Mouse (Mus musculus): ENCODE data around the gene Ppp2r1b. TPM values are rescaled to one million over a fixed set of nuclear protein-coding genes. Genes with fewer than 3 reads are reported as not detected.
A peak's percentile ranks its signal among the peaks of the same experiment; 100 is the strongest.

The Ppp2r1b gene
- polyA plus RNA-seq, 3 experiments from 2014 or later: 57.5 to 62.8 (median 59.3) TPM

- no peak for ATAC-seq
Measured at GRCm38 (mm10) chr9:50920933-50921895, 76.1 kb downstream of the Ppp2r1b start.

DNA sequence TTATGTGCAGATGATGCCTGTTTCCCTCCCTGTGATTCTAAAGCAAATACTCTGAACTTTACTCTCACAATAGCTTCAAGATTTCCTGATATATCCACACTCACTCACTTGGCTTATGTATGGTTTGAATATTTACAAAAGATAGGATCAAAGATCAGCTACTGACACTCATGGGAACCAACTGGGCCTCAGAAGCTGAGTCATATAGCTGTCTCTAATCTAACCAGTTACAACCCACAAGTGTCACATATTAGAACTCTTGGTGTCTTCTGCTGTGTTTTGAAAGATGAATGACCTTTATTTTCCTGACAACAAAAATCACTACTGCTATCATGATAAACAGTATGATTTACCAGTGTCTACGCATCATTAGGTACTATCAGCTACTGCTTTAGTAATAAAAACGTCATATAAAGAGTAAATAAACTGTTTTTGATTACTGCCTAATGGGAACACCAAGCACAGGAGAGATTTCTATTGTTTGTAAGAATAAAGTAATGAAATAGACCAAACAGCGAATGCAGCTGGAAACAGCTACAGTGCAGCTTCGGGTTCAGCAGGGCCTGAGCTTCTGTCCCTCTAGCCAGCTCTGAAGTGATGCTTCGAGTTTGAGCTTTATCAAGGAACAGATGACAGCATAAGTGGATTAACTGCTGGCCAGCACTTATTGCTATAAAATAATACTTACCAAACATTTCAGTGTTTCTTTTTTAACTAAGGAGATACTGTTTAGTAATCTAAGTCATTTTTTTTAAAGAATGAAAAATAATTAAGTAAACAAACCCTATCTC is 77.5 kb downstream of the Ppp2r1b start:
- peak; percentile 60 for ATAC-seq

GRCm38 (mm10) chr9:50924454-50924853 is 79.4 kb downstream of the Ppp2r1b start:
- no peak for ATAC-seq

DNA sequence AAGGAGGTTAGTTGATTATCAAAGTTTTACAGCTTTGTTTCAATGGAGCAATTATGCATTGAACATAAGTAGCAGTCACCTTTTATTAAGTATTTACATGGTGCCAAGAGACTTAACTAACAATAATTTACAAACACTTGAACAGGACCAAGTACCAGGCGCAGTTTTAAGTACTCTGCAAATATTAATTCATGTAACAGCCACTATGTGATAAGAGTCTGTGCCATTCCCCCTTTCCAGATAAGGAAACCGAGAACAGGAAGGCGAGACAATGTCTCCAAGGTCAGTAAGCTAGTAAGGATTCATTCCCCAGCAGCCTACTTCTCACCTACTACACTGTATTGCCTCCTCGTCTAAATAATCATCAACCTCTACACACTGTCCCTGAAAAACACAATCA is 80.7 kb downstream of the Ppp2r1b start:
- no peak for ATAC-seq

DNA sequence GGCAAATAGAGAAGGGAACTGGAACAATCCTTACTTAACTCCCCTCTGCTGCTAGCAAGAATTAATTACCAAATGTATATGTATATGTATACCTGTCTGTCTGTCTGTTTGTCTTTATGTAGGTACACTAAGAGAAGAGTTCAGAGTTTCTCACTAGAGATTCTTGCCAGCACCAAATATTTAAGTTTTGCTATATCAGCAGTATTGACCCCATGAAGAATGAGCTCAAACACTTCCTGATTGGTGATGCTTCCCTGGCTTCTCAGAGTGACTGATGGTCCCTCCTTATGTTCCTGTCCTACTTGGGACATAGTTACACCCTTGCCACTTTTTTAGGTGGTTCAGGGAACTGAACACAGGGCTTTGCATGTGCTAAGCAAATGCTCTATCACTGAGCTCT is 84.9 kb downstream of the Ppp2r1b start:
- ATAC-seq: no peak

DNA sequence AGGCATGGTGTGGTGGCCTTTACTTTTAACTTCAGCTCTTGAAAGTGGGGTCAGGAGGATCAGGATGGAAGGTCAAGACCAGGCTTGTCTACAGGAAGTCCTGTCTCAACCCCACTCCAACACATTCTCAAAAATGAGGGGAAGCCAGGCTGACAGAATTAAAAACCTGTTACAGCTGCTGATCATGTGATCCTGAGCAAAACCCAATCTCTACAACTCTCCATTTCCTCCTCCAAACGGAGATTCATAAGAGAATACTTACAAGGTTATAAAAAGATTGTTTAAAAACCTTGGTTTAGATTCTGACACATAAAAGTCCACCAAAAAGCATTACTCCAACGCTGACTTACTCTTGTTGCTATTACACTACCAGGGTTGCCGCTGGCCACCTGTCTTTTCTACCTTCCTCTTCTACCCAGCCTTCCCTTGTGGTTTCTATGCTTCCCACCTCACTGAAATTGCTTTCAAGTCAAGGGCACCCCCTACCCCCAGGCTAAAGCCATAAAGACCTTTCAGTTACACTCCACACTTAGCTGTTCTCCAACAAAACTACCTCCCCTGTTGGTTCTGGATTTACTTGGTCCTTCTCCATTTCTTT is 96.8 kb downstream of the Ppp2r1b start:
- no peak for ATAC-seq

DNA sequence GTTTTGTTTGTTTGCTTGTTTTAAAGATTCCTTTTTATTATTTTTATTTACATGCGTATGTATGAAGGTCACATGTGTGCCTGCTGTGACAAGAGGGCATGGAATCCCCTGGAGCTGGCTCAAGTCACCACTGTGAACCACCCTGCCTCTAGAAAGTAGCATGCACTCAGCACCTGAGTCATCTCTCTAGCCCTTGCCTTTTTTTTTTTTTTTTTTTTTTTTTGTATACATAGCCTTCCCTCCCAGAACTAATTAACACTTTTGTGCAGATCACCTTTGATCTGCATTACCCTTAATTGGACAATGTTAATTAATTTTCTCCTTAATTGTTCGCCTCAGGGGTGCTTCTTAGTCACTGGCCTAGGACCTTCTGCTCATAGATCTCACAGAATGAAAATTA is 97.6 kb downstream of the Ppp2r1b start:
- no peak for ATAC-seq

Other genes starting within 250 kb of the Ppp2r1b start
- 100 to 1,000 TPM; 142 to 204 (median 178) TPM for gene Sdhd, start 241.5 kb upstream of the Ppp2r1b start, polyA plus RNA-seq (2017; shearing (Covaris generic))
- 100 to 1,000 TPM in 2 of 3 experiments, 10 to 100 TPM in 1; 91.5 to 123 (median 102) TPM for gene Timm8b, start 241.4 kb upstream of the Ppp2r1b start, polyA plus RNA-seq (2017; shearing (Covaris generic))
- gene Pih1d2, start 228.0 kb upstream of the Ppp2r1b start, polyA plus RNA-seq (2017; shearing (Covaris generic)): under 1 TPM; 0.31 to 0.67 (median 0.58) TPM
- gene Nkapd1, start 227.8 kb upstream of the Ppp2r1b start, polyA plus RNA-seq (2017; shearing (Covaris generic)): 10 to 100 TPM; 17.6 to 22.9 (median 21.0) TPM
- gene Dlat, start 185.5 kb upstream of the Ppp2r1b start, polyA plus RNA-seq (2017; shearing (Covaris generic)): 10 to 100 TPM; 11.5 to 20.4 (median 18.7) TPM
- gene Dixdc1, start 105.8 kb upstream of the Ppp2r1b start, polyA plus RNA-seq (2017; shearing (Covaris generic)): 1 to 10 TPM in 2 of 3 experiments, not detected in 1; 1.4 to 1.9 TPM
- not detected for gene 2310030G06Rik, start 98.8 kb upstream of the Ppp2r1b start, polyA plus RNA-seq (2017; shearing (Covaris generic))
- 1 to 10 TPM in 2 of 3 experiments, not detected in 1; 1.7 to 1.9 TPM for gene Cryab, start 94.0 kb upstream of the Ppp2r1b start, polyA plus RNA-seq (2017; shearing (Covaris generic))
- gene Hspb2, start 92.9 kb upstream of the Ppp2r1b start, polyA plus RNA-seq (2017; shearing (Covaris generic)): not detected
- gene Fdxacb1, start 77.1 kb upstream of the Ppp2r1b start, polyA plus RNA-seq (2017; shearing (Covaris generic)): 10 to 100 TPM in 2 of 3 experiments, 1 to 10 TPM in 1; 9.9 to 11.1 (median 10.3) TPM
- 1 to 10 TPM; 7.2 to 9.4 (median 8.8) TPM for gene Alg9, start 70.3 kb upstream of the Ppp2r1b start, polyA plus RNA-seq (2017; shearing (Covaris generic))
- 10 to 100 TPM in 2 of 3 experiments, 1 to 10 TPM in 1; 6.9 to 23.3 (median 16.9) TPM for gene 1110032A03Rik, start 69.8 kb upstream of the Ppp2r1b start, polyA plus RNA-seq (2017; shearing (Covaris generic))
- gene Sik2, start 163.8 kb downstream of the Ppp2r1b start, polyA plus RNA-seq (2017; shearing (Covaris generic)): 10 to 100 TPM; 14.7 to 30.3 (median 15.8) TPM
- gene Btg4, start 215.6 kb downstream of the Ppp2r1b start, polyA plus RNA-seq (2017; shearing (Covaris generic)): under 1 TPM in 1 of 3 experiments, not detected in 2; 0.56 TPM
- not detected for gene Layn, start 231.8 kb downstream of the Ppp2r1b start, polyA plus RNA-seq (2017; shearing (Covaris generic))

Data from inflammation-experienced regulatory T-cells, adult 6 months (primary cell).